Mouse (Mus musculus) brain, adult 2 months (tissue): ENCODE measurements at regions not wholly inside any gene's neighbourhood (a gene's known extent, or its start where the extent isn't known, plus 50 kb on each side); places are given as distances from the start of the nearest gene placed in this dataset.

Experiments
- DNase-seq: peaks from one replicate; pipeline ENCODE4 v3.0.0; 2011; ENCODE audit warnings: low read depth, low spot score

DNA sequence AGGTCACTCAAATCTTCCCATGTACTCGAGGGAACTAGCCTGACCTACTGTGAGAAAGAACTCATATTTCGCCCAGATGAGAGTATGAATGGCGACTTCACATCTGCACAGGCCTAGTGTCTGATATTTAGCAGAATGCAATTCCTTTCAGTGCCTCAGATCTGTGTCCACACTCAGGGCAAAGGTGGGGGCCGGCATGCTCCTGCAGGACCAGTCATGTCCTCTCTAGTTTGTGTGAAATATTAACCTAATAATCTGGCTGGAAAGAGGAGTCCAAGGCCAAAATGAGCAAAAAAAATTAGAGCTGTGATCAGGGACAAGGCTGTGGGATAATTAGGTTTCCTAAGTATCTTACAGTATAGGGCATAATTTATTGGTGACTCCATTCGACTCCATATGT is 292.1 kb downstream of the Irs2 start:
- no peak for DNase-seq

- DNase-seq: peak; percentile 60
These were observed 294.7 kb downstream of the Irs2 start for GRCm38 (mm10) chr8:10713515-10714042.

GRCm38 (mm10) chr8:10712118-10712689 is 296.1 kb downstream of the Irs2 start:
- DNase-seq: no peak

- DNase-seq: no peak
These were observed 296.8 kb downstream of the Irs2 start for GRCm38 (mm10) chr8:10711474-10711873.

DNA sequence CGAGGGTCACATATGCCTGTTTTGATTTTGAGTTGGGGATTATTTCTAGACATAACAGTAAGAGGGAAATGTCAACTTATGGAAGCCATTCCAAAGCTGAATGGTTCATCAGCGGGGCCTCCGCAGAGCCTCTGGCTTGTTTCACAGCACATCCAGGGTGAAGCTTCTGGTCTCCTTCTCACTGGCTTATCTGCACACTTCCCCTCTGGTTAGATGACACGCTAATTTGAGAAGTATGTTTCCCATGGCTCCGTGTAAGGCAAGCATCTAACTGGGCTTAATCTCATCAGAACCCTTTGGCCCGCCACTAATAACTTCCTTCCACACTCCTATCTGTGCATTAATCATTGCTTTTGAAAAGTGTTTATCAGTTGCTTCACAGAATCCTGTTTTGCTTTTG is 299.7 kb downstream of the Irs2 start:
- no peak for DNase-seq

- no peak for DNase-seq
These were observed 301.1 kb downstream of the Irs2 start for GRCm38 (mm10) chr8:10707122-10707521.

GRCm38 (mm10) chr8:10705909-10706308 is 302.3 kb downstream of the Irs2 start:
- DNase-seq: no peak

GRCm38 (mm10) chr8:10702755-10703154 is 305.5 kb downstream of the Irs2 start:
- no peak for DNase-seq

- DNase-seq: no peak
These were observed 306.0 kb downstream of the Irs2 start for GRCm38 (mm10) chr8:10702248-10702647.

DNA sequence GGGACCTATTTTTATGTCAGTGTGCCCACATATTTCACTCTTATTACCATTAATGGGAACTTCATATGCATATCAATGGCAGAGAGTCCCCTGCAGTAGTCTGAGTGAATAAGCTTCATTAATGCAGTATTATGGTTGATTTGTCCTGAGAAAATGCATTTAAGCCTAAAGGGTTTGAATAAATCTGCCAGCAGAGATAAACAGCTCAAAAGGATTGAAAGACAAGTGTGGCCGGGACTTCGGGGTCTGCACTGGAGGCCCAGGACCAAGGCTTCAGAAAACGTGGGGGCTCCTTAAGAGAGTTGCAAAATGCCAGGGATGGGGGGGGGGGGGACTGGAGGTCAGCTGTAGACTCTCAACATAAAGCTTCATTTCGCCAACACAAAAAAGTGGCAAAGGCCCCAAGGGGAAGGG is 306.6 kb downstream of the Irs2 start:
- no peak for DNase-seq

DNA sequence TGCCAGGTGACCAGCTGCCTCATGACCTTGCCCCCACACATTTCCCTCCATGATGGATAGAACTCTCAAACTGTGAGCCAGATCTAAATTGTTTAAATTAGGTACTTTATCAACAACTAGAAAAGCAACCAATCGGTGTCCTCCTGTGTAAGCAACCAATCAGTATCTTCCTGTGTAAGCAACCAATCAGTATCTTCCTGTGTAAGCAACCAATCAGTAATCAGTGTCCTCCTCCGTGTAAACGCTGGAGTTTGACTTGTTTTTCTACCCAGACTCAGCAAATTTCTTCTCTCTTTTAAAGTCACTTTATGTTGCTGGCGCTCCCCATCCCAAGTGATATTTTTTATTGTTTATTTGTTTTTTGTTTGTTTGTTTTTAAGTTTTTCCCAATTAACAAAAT is 307.0 kb downstream of the Irs2 start:
- DNase-seq: no peak

DNA sequence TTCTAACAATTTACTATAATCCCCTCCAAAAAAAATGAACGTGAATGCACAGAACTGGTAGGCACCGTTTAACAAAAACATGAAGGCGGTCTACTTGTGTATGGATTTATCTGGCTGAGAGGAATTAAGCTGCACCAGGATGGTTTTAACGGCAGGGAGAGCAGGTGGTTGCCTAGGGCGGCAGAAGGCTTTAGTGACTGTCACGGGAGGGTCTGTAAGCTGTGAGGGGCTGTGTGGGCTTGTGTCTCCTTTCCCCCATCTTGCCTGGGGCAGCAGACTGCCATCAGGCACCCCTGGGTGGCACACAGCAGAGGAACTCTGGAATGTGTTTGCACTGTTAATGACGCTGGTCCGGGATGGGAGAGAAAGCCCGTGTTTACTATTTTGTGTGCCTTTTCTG is 308.6 kb downstream of the Irs2 start:
- DNase-seq: no peak

- peak; percentile 45 for DNase-seq
These were observed 313.1 kb downstream of the Irs2 start for GRCm38 (mm10) chr8:10695181-10695580.

- no peak for DNase-seq
These were observed 317.6 kb downstream of the Irs2 start for GRCm38 (mm10) chr8:10690659-10691058.

DNA sequence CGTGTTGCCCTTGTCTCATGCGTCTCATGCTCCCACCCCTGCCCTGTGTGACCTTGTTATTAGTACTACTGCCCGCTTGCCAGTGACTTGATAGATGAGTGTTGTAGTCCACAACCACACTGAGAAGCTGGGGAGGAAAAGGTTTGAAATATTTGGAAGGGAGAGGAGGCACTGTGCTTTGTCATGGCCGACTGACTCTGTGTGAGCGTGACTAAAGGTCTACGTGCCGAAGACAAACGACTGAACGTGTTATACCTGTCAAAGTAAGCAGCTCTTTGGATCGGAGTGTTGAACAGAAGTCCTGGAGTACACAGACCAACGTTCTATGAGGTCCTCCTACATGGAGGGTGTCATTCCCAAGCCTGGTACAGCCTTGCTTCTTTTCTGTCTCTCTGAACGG is 318.4 kb downstream of the Irs2 start:
- DNase-seq: no peak

- no peak for DNase-seq
These were observed 320.2 kb downstream of the Irs2 start for GRCm38 (mm10) chr8:10687867-10688561.
